Mouse (Mus musculus): ENCODE data around the gene Ppm1h. TPM values are rescaled to one million over a fixed set of nuclear protein-coding genes. Genes with fewer than 3 reads are reported as not detected.

Gene Ppm1h
- total RNA-seq, 1 experiment from 2014 or later, result 39.7 TPM

DNA sequence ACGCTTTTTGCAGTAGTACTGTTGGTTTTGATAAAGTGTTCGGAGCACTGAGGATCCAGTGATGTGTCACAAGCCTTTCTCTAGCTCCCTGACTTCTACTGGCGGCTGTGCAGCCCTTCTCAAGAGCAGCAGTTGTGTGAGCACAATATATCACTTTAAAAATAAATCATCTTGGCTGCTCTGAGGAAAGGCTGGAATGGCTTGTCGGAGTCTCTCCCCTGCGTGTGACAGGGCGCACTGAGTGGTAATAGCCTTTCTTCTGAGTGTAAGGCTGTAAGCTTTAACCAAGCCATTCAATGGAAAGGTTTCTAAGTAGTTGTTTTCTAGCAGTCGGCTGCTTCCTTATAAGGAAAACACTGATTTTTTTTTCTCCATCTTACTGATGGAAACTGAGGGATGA, 91.8 kb downstream of the Ppm1h start:
- no peak for DNase-seq

DNA sequence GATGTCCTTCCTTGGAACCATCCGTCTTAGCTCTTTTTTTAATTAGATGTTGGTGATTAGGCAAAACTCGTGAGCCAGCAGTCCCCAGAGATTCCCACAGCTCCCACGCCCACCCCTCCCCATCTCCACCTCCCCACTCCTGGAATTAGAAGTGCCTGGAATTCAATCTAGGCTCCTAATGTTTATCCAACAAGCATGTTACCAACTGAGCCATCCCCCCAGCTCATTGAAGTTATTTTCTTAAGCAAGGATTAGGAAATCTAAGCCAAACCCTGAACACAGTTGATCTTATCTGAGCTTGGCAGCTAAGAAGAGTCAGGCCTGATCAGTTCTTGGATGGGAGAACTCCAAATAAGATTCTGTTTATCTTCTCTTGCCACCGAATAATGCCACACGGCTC, 92.4 kb downstream of the Ppm1h start:
- no peak for DNase-seq

DNA sequence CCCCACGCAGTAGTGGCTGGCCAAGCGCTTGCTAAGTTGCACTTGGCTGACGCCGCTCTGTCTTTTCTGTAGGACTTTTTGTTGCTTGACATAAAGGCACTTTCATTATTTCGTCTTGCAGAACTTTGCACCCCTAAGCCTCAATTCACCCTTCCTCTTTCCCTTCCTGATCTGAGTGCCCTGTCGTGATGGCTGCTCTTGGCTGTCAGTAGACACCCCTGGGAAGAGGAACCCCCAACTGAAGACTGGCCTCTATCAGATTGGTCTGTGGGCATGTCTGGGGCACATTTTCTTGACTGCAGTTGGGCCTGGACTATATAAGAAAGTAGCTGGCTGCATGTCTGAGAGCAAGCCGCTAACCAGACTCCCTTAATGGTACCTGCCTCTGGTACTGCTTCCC, 95.6 kb downstream of the Ppm1h start:
- DNase-seq, result no peak

DNA sequence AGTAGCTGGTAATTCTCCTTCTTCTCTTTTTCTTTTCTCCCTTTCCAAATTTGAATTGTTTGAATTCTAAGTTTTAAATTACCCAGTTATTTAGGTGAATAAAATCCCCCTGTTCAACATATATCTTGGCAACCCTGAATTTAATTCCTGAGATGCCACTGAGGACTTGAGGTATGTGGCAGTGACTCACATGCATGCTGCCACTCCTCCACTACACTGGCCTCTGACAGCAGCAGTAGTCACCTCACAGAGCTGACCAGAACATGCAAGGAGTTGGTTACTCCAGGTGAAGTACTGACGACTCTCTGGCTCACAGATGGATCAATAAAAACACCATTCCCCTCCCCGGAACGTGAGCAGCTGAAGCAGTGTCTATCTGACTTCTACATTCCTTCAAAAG, 98.9 kb downstream of the Ppm1h start:
- DNase-seq, result no peak

- no peak for DNase-seq
Observed at GRCm38 (mm10) chr10:122777939-122778655, 99.5 kb downstream of the Ppm1h start.

- DNase-seq, result no peak
Observed at GRCm38 (mm10) chr10:122779351-122779750, 100.8 kb downstream of the Ppm1h start.

DNA sequence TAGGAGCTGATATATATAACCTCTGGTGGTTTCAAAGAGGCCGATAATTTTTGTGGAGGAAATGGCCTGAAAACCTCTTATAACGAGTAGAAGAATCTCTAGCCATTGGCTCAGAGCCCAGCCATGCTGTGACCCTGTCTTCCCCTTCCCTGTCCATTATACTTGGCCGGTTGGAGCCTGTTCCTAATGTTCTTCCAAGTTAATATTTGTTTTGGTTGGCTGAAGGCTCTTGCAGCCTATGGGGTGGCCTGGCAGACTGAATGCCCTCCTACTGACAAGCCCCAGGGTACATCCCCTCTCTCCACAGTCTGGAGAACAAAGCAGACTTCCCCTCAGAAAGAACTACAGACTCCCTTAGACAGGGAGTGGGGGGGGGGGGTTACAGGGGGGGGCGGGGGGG, 104.2 kb downstream of the Ppm1h start:
- DNase-seq, result peak; percentile 38

DNA sequence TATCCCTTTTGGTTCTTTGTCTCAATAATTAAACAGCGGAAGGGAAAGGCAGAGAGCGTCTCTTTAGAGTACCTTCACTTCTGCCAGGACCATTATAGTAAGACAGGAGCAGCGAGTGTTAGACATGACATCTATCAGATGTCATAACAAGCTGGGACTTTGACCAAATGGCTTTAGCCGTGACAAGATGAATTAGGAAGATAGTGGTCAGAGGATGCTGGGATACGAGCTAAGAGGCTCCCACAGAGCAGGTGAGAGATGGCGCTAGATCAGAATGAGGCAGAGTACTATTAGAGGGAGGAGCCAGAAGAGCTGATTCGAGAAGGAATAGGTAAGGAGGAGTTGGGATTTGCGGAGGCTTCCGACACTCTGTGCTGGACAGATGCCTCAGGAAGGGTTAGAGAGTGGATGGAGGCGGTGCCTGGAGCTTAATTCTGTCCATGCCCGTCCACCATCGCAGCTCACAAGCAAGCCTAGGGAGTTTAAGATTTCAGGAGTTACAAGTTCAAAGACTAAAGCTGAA, 111.1 kb downstream of the Ppm1h start:
- no peak for DNase-seq

GRCm38 (mm10) chr10:122792021-122792966, 113.7 kb downstream of the Ppm1h start:
- no peak for DNase-seq

DNA sequence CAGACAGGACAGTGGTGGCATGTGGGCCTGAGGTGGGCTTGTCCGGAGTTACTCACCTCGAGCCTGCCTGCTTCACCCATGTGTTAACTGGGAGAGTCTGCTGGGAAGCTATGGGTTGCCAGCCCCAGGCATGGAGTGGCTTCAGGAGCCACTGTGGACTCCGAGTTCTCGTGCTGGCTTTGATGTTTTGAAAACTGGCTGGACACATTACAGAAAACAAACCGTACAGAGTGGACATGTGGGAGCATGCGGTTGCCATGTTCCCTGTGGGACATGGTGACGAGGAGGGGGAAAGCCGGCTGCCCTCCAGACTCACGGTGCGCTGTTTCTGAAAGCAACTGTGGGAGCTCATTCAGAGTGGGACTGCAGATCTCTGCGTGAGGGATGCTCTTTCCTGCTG, 114.6 kb downstream of the Ppm1h start:
- no peak for DNase-seq

GRCm38 (mm10) chr10:122794187-122794850, 115.8 kb downstream of the Ppm1h start:
- DNase-seq, result peak; percentile 72

DNA sequence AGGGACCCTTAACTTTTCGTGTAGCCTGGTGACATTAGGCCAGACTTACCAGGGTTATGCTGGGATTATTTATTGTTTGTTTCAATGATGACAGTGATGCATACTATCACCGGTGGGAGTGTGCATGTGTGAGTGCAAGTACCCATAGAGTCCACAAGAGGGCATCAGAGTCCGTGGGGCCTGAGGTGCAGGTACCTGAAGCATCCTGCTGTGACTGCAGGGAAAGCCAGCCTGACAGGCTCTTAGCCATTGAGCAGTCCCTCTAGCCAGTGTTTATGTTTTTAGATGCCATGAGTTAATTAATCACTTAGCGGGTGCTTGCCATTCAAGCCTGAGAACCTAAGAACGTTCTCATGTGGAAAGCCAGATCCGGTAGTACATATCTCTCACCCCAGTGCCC, 119.4 kb downstream of the Ppm1h start:
- DNase-seq, result no peak

DNA sequence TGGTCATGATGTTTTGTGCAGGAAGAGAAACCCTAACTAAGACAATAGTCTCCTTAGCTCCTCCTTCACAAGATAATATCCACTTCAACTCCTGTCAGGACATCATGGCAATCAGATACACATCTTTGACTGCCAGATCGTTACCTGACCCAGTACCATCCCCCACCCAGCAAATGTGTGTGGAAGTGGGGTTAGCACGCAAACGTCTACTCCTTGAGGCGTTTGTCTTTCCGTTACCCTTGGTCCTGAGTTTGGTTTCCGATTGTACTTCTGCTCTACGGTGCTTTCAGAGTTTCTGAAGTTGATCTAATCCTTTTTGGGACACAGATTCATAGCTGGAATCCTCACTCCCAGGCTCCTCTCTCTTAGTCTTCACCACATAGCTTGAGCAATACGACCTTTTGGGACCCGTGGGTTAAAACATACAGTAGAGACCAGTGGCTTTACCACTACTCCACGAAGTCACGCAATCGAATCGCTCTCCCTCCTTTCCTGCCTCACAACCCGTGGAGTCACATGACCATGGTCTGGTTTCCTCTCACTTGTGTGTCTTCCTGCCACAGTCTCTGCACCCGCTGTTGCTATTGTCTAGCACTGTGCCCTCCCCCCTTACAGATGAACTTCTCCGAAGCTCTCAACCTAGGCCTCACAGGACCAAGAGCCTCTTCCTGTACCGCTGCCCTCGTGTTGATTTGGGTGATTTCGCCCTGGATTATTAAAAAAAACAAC, 121.6 kb downstream of the Ppm1h start:
- DNase-seq, result no peak

GRCm38 (mm10) chr10:122800732-122801110, 122.2 kb downstream of the Ppm1h start:
- no peak for DNase-seq

GRCm38 (mm10) chr10:122802218-122802617, 123.7 kb downstream of the Ppm1h start:
- DNase-seq, result no peak

GRCm38 (mm10) chr10:122802901-122803300, 124.3 kb downstream of the Ppm1h start:
- DNase-seq, result no peak

- peak; percentile 68 for DNase-seq
Observed at GRCm38 (mm10) chr10:122803906-122804305, 125.3 kb downstream of the Ppm1h start.

- DNase-seq, result no peak
Observed at GRCm38 (mm10) chr10:122805866-122806265, 127.3 kb downstream of the Ppm1h start.

DNA sequence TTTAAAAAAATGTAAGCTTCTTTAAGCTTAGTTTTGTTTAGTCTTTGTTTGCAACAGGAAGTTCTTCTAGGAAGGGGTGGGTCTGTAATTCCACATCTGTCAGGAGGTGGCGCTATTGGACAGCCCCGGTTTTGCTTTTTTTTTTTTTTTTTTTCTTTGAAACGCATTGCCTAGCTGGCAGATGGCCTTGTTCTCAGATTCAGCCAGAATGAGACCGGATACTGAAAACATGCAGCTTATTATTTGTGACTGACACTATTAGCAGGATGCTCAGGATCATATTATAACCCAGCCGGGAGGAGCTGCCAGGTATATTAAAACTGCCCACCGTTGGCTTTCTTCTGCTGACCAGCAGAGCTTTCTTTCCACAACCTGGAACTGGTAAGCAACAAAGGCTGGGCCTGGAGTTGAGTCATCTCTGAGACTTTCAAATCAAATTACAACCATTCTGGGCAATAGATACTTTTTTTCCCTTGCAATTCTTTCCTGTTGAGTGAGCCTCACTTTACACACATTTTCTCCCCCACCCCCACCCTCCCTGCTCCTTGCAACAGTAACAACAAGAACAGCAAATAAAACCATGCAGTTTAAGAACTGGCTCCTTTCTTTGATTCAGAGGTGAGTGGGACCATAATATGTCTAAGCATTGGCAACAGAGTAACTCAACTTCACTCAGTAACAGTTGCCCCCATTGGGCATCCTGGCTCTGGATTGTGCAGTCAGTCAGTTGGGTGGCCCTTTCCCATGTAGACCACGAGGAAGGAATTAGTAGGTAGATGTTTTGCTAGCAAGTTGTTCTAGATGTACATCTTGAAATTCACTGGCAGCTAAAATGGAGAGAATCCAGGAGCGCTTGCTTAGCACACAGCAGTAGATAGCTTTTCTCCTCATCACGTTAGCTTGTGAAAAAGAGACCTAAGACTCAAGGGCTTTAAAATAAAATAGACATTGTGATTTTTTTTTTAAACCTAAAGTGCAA, 128.9 kb downstream of the Ppm1h start:
- peak; percentile 67 for DNase-seq

DNA sequence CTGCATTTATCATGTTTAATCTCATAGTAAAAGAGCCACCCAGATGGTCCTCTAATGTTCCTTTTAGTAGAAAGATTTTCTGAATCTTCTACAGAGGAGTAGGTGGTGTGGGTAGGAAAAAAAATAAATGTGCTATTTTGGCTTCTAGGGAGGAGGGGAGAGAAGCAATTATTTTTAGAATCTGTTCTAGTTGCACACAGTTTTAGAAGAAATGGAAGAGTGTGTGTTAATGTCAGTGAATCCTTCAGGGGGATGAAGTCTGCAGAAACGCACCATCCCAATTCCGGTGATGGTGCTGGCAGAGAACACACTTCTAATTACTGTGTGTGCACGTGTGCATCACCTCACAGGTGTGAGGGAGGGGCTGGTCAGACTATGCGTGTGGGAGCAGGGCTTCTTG, 129.6 kb downstream of the Ppm1h start:
- no peak for DNase-seq

DNA sequence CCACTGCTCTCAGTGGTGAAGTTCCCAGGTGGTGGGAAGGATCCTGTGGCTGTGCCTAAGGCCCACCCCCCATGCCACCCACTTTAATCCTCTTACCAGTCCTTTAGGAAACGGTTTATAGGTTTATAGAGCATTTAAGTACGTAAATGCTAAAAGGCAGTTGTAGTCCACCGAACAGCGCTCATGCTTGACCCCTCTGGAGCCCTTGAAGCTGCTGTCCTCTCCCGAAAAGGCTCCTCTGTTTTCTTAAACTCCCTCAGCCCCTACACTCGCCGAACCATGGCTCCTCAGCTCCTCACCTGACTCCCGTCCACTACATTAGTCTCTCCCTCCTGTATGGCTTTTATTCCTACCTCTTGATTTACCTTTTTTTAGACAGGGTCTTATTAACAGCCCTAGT, 131.3 kb downstream of the Ppm1h start:
- no peak for DNase-seq

Data from adrenal gland, postnatal 25 days (tissue).